Mouse (Mus musculus): Measurements from ENCODE around the gene Gm5447.

The Gm5447 gene

GRCm38 (mm10) chr13:30974247-30974630 lies 235 bp downstream of the Gm5447 start:
- H3K4me1 ChIP-seq (replicated peaks; ENCODE audit: low read depth, low read length), result peaks cover 21% of the 10 kb centered on the region
- no peaks in the 10 kb centered on the region for H3K36me3 ChIP-seq (ENCODE audit: insufficient read depth, low read length)
- no peaks in the 10 kb centered on the region for H3K9me3 ChIP-seq (ENCODE audit: low read length)
- TF ChIP-seq POU5F1 (IDR thresholded peaks at IDR 0.05; ENCODE audit: borderline replicate concordance, low read length) (no peak), NANOG (IDR thresholded peaks at IDR 0.05; ENCODE audit: borderline replicate concordance, low read length) (no peak), CTCF (conservative IDR thresholded peaks at IDR 0.05; ENCODE audit: low read length) (no peak)
- peak overlapping the region; percentile 92 for H3K4me3 ChIP-seq (replicated peaks; ENCODE audit: low read length)
- H3K27me3 ChIP-seq (ENCODE audit: insufficient read depth, low read length), result no peaks in the 10 kb centered on the region

- Histone ChIP-seq H3K4me3 (replicated peaks; ENCODE audit: low read length) (no peak overlapping the region), H3K36me3 (ENCODE audit: insufficient read depth, low read length) (no peaks in the 10 kb centered on the region)
Observed at GRCm38 (mm10) chr13:30976536-30977084, 2.6 kb downstream of the Gm5447 start.

GRCm38 (mm10) chr13:30978224-30978623 lies 4.2 kb downstream of the Gm5447 start:
- Histone ChIP-seq H3K4me1 (replicated peaks; ENCODE audit: low read depth, low read length) (peaks cover 7% of the 10 kb centered on the region), H3K4me3 (replicated peaks; ENCODE audit: low read length) (no peak overlapping the region), H3K9me3 (ENCODE audit: low read length) (no peaks in the 10 kb centered on the region), H3K36me3 (ENCODE audit: insufficient read depth, low read length) (no peaks in the 10 kb centered on the region), H3K27me3 (ENCODE audit: insufficient read depth, low read length) (no peaks in the 10 kb centered on the region)
- TF ChIP-seq POU5F1 (IDR thresholded peaks at IDR 0.05; ENCODE audit: borderline replicate concordance, low read length), result no peak
- no peak for TF ChIP-seq CTCF (conservative IDR thresholded peaks at IDR 0.05; ENCODE audit: low read length)
- TF ChIP-seq NANOG (IDR thresholded peaks at IDR 0.05; ENCODE audit: borderline replicate concordance, low read length), result no peak

More at GRCm38 (mm10) chr13:30976536-30977084, 2.6 kb downstream of the Gm5447 start:
- TF ChIP-seq NANOG (IDR thresholded peaks at IDR 0.05; ENCODE audit: borderline replicate concordance, low read length) (no peak), POU5F1 (IDR thresholded peaks at IDR 0.05; ENCODE audit: borderline replicate concordance, low read length) (no peak), CTCF (conservative IDR thresholded peaks at IDR 0.05; ENCODE audit: low read length) (no peak)
- no peaks in the 10 kb centered on the region for H3K9me3 ChIP-seq (ENCODE audit: low read length)
- H3K4me1 ChIP-seq (replicated peaks; ENCODE audit: low read depth, low read length), result peaks cover 15% of the 10 kb centered on the region
- H3K27me3 ChIP-seq (ENCODE audit: insufficient read depth, low read length), result no peaks in the 10 kb centered on the region

- peaks cover 6% of the 10 kb centered on the region; the same call in 1 of the 2 replicates for H3K9me3 ChIP-seq (ENCODE audit: low read length)
- H3K4me3 ChIP-seq (replicated peaks; ENCODE audit: low read length), result no peak overlapping the region
- H3K36me3 ChIP-seq (ENCODE audit: insufficient read depth, low read length), result no peaks in the 10 kb centered on the region
- H3K27me3 ChIP-seq (ENCODE audit: insufficient read depth, low read length), result no peaks in the 10 kb centered on the region
- H3K4me1 ChIP-seq (replicated peaks; ENCODE audit: low read depth, low read length), result no peaks in the 10 kb centered on the region
- TF ChIP-seq CTCF (conservative IDR thresholded peaks at IDR 0.05; ENCODE audit: low read length), result peak; percentile 58
- no peak for TF ChIP-seq NANOG (IDR thresholded peaks at IDR 0.05; ENCODE audit: borderline replicate concordance, low read length)
- no peak for TF ChIP-seq POU5F1 (IDR thresholded peaks at IDR 0.05; ENCODE audit: borderline replicate concordance, low read length)
Observed at GRCm38 (mm10) chr13:30981666-30982065, 7.7 kb downstream of the Gm5447 start.

- TF ChIP-seq NANOG (IDR thresholded peaks at IDR 0.05; ENCODE audit: borderline replicate concordance, low read length) (no peak), POU5F1 (IDR thresholded peaks at IDR 0.05; ENCODE audit: borderline replicate concordance, low read length) (no peak), CTCF (conservative IDR thresholded peaks at IDR 0.05; ENCODE audit: low read length) (no peak)
- H3K27me3 ChIP-seq (ENCODE audit: insufficient read depth, low read length), result no peaks in the 10 kb centered on the region
- H3K36me3 ChIP-seq (ENCODE audit: insufficient read depth, low read length), result no peaks in the 10 kb centered on the region
- peaks cover 6% of the 10 kb centered on the region; the same call in 1 of the 2 replicates for H3K9me3 ChIP-seq (ENCODE audit: low read length)
- H3K4me1 ChIP-seq (replicated peaks; ENCODE audit: low read depth, low read length), result no peaks in the 10 kb centered on the region
- peak overlapping the region; percentile 73 for H3K4me3 ChIP-seq (replicated peaks; ENCODE audit: low read length)
Observed at GRCm38 (mm10) chr13:30985275-30985597, 11.2 kb downstream of the Gm5447 start.

- no peaks in the 10 kb centered on the region for H3K36me3 ChIP-seq (ENCODE audit: insufficient read depth, low read length)
- TF ChIP-seq CTCF (conservative IDR thresholded peaks at IDR 0.05; ENCODE audit: low read length) (no peak), NANOG (IDR thresholded peaks at IDR 0.05; ENCODE audit: borderline replicate concordance, low read length) (no peak), POU5F1 (IDR thresholded peaks at IDR 0.05; ENCODE audit: borderline replicate concordance, low read length) (no peak)
- H3K27me3 ChIP-seq (ENCODE audit: insufficient read depth, low read length), result no peaks in the 10 kb centered on the region
- H3K4me1 ChIP-seq (replicated peaks; ENCODE audit: low read depth, low read length), result no peaks in the 10 kb centered on the region
- H3K4me3 ChIP-seq (replicated peaks; ENCODE audit: low read length), result peak overlapping the region; percentile 73
- H3K9me3 ChIP-seq (ENCODE audit: low read length), result peaks cover 6% of the 10 kb centered on the region; the same call in 1 of the 2 replicates
Observed at GRCm38 (mm10) chr13:30985598-30986466, 11.8 kb downstream of the Gm5447 start.

DNA sequence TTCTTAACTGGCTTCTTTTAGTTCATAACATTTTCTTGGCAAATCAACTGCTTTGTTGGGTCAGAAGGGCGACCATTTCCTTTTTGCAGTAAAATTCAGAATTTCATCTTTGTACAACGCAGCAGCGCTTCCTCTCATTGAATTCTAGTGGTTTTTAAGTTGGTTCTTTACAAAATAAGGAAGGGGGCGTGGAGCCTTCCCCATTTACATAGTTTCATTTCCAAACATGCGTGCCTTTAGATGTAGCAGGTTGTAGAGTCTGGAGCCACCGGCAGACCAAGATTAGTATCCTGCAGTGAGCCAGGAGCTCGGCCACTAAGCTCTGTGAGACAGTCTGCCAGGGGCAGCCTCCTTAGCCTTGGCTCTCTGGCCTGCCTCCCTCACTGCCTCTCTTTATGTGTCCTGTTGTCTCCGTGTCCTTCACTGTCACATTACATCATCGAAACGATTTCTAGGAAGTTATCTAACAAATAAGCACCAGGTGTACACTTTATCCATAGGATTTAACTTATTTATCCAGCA lies 13.0 kb downstream of the Gm5447 start:
- Histone ChIP-seq H3K4me3 (replicated peaks; ENCODE audit: low read length) (no peak overlapping the region), H3K9me3 (ENCODE audit: low read length) (peaks cover 6% of the 10 kb centered on the region; the same call in 1 of the 2 replicates), H3K4me1 (replicated peaks; ENCODE audit: low read depth, low read length) (no peaks in the 10 kb centered on the region), H3K36me3 (ENCODE audit: insufficient read depth, low read length) (no peaks in the 10 kb centered on the region), H3K27me3 (ENCODE audit: insufficient read depth, low read length) (peaks cover 5% of the 10 kb centered on the region; the same call in 1 of the 2 replicates)
- TF ChIP-seq POU5F1 (IDR thresholded peaks at IDR 0.05; ENCODE audit: borderline replicate concordance, low read length) (no peak), NANOG (IDR thresholded peaks at IDR 0.05; ENCODE audit: borderline replicate concordance, low read length) (no peak), CTCF (conservative IDR thresholded peaks at IDR 0.05; ENCODE audit: low read length) (no peak)

DNA sequence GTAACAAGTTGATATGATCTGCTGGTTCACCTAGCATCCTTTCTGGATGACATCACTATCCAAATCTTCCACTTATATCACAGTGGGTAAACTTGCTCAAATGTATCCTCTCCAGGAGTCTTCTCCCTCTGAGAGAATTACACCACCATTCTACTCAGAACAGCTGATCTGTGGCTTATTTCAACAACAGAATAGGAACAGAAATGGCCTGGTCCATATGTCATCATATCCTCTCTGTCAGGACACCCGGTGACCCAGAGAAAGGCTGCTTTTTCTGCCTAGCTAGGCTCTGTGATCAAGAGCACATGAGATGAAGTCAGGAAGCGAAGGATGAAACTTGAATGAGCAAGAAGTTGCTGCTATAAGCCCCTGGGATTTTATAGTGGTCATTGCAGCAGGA lies 13.7 kb downstream of the Gm5447 start:
- Histone ChIP-seq H3K27me3 (ENCODE audit: insufficient read depth, low read length) (peaks cover 5% of the 10 kb centered on the region; the same call in 1 of the 2 replicates), H3K36me3 (ENCODE audit: insufficient read depth, low read length) (no peaks in the 10 kb centered on the region), H3K4me1 (replicated peaks; ENCODE audit: low read depth, low read length) (0 out of 2 replicates have a peak, but pooled peaks cover under 1% of the 10 kb centered on the region), H3K4me3 (replicated peaks; ENCODE audit: low read length) (no peak overlapping the region), H3K9me3 (ENCODE audit: low read length) (peaks cover 6% of the 10 kb centered on the region; the same call in 1 of the 2 replicates)
- TF ChIP-seq CTCF (conservative IDR thresholded peaks at IDR 0.05; ENCODE audit: low read length), result no peak
- TF ChIP-seq NANOG (IDR thresholded peaks at IDR 0.05; ENCODE audit: borderline replicate concordance, low read length), result no peak
- TF ChIP-seq POU5F1 (IDR thresholded peaks at IDR 0.05; ENCODE audit: borderline replicate concordance, low read length), result no peak
